In genomic region chr3:14755716-14756115, GRCm38 (mm10) we compare ENCODE assay signal across 23 mouse cellular contexts. TPM values are rescaled to one million over a fixed set of nuclear protein-coding genes. Genes with fewer than 3 reads are reported as not detected.
"Had no signal": no experiment of that assay in that cellular context is flagged by ENCODE, and none has a peak within 500 bp of the region (broad histone marks: within the 10 kb centered on the region; RNA-seq: fewer than 3 reads in every experiment).

No protein-coding gene starts in this region.

- H3K4me1 ChIP-seq: limb, embryonic 10.5 days; limb, embryonic 13.5 days; liver, embryonic 15.5 days; midbrain, embryonic 12.5 days; midbrain, embryonic 15.5 days; neural tube, embryonic 13.5 days had no signal

- ATAC-seq: midbrain, embryonic 15.5 days had no signal

- DNase-seq: kidney, adult 9 months; kidney, postnatal 14 days; kidney, postnatal 4 days; lung, adult 2 months; retina, postnatal 1 day; right cerebral cortex, postnatal 25 days; thymus, adult 18-20 months; thymus, postnatal 36 days had no signal

- H3K4me2 ChIP-seq: limb, embryonic 13.5 days; liver, embryonic 11.5 days; liver, embryonic 15.5 days; midbrain, embryonic 12.5 days; midbrain, embryonic 15.5 days; neural tube, embryonic 13.5 days had no signal

- H3K9me3 ChIP-seq: limb, embryonic 10.5 days; limb, embryonic 13.5 days; liver, embryonic 15.5 days; midbrain, embryonic 12.5 days; midbrain, embryonic 15.5 days; neural tube, embryonic 13.5 days had no signal

- H3K36me3 ChIP-seq: limb, embryonic 10.5 days; limb, embryonic 13.5 days; liver, embryonic 15.5 days; midbrain, embryonic 12.5 days; midbrain, embryonic 15.5 days; neural tube, embryonic 13.5 days had no signal

- H3K27ac ChIP-seq: limb, embryonic 10.5 days; limb, embryonic 13.5 days; liver, embryonic 15.5 days; macrophage; midbrain, embryonic 12.5 days; midbrain, embryonic 15.5 days; neural tube, embryonic 13.5 days had no signal

- H3K4me3 ChIP-seq: limb, embryonic 10.5 days; limb, embryonic 13.5 days; liver, embryonic 15.5 days; midbrain, embryonic 12.5 days; midbrain, embryonic 15.5 days; neural tube, embryonic 13.5 days had no signal

- H3K27me3 ChIP-seq: limb, embryonic 13.5 days; liver, embryonic 15.5 days; midbrain, embryonic 12.5 days; midbrain, embryonic 15.5 days; neural tube, embryonic 13.5 days had no signal

- H3K9ac ChIP-seq: limb, embryonic 13.5 days; liver, embryonic 15.5 days; midbrain, embryonic 12.5 days; midbrain, embryonic 15.5 days; neural tube, embryonic 13.5 days had no signal

RNA-seq across cellular contexts. Expression of gene Car1, which starts 52.5 kb away (rescaled TPM):
- total RNA-seq: layer of hippocampus, adult 18-20 months; layer of hippocampus, postnatal 25 days; left cerebral cortex, adult 18-20 months; left cerebral cortex, postnatal 25 days; neutrophil, adult 5-6 weeks had no signal
- polyA plus RNA-seq: kidney, embryonic 16.5 days; limb, embryonic 10.5 days; macrophage; midbrain, embryonic 12.5 days; neural tube, embryonic 13.5 days; small intestine, adult 2 months had no signal
